Mouse (Mus musculus): ENCODE data around the gene Fyb2. TPM values are rescaled to one million over a fixed set of nuclear protein-coding genes. Genes with fewer than 3 reads are reported as not detected.

The Fyb2 gene
- total and polyA plus RNA-seq, 3 experiments: 0.11 TPM; not detected in 2

- DNase-seq (ENCODE audit: low spot score): no peak
- Histone ChIP-seq H3K36me3 (replicated peaks) (no peaks in the 10 kb centered on the region), H3K27me3 (ENCODE audit: insufficient read depth, low read length) (no peaks in the 10 kb centered on the region), H3K4me1 (ENCODE audit: insufficient read depth, low read depth, low read length) (no peaks in the 10 kb centered on the region), H3K9me3 (replicated peaks) (peaks cover 24% of the 10 kb centered on the region), H3K4me3 (ENCODE audit: low read depth, low read length) (no peak overlapping the region)
- TF ChIP-seq GATA1 (IDR thresholded peaks at IDR 0.05; ENCODE audit: borderline replicate concordance, low read length) (no peak), GATA2 (IDR thresholded peaks at IDR 0.05; ENCODE audit: borderline replicate concordance, low read depth, low read length) (no peak), TAL1 (conservative IDR thresholded peaks at IDR 0.05; ENCODE audit: low read depth, low read length) (no peak), POLR2AphosphoS5 (IDR thresholded peaks at IDR 0.05; ENCODE audit: insufficient replicate concordance, low read depth, low read length) (no peak), CTCF (IDR thresholded peaks at IDR 0.05; ENCODE audit: low read depth, low read length) (no peak)
- no peak for ATAC-seq (ENCODE audit: extremely low read depth, insufficient number of reproducible peaks, low FRiP score, poor library complexity, severe bottlenecking)
These were observed 62.0 kb downstream of the Fyb2 start for GRCm38 (mm10) chr4:104975162-104975830.

GRCm38 (mm10) chr4:104985960-104986632 is 72.8 kb downstream of the Fyb2 start:
- Histone ChIP-seq H3K4me3 (ENCODE audit: low read depth, low read length) (no peak overlapping the region), H3K9me3 (replicated peaks) (peaks cover 30% of the 10 kb centered on the region), H3K4me1 (ENCODE audit: insufficient read depth, low read depth, low read length) (no peaks in the 10 kb centered on the region), H3K27me3 (ENCODE audit: insufficient read depth, low read length) (no peaks in the 10 kb centered on the region), H3K36me3 (replicated peaks) (no peaks in the 10 kb centered on the region)
- no peak for ATAC-seq (ENCODE audit: extremely low read depth, insufficient number of reproducible peaks, low FRiP score, poor library complexity, severe bottlenecking)
- TF ChIP-seq POLR2AphosphoS5 (IDR thresholded peaks at IDR 0.05; ENCODE audit: insufficient replicate concordance, low read depth, low read length) (no peak), CTCF (IDR thresholded peaks at IDR 0.05; ENCODE audit: low read depth, low read length) (no peak), GATA1 (IDR thresholded peaks at IDR 0.05; ENCODE audit: borderline replicate concordance, low read length) (no peak), GATA2 (IDR thresholded peaks at IDR 0.05; ENCODE audit: borderline replicate concordance, low read depth, low read length) (no peak)
- DNase-seq (ENCODE audit: low spot score): no peak

DNA sequence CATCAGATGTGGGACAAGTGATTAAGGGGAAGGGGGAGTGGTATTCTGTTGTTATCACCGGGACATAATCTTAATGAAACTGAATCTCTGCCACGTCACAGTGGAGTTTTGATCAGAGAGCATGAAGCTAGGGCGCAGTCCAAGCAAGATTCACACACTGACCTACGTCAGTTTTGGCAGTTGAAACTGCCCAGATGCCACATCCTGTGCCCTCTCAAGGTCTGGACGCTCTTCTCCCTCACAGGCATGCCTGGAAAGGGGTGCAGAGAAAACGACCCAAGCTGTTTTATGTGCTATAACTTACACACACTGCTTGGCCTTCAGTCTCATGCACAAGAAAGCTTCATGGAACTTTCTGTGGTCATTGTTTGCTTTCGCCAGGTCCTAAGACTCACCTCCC is 74.4 kb downstream of the Fyb2 start:
- DNase-seq (ENCODE audit: low spot score) (no peak), ATAC-seq (ENCODE audit: extremely low read depth, insufficient number of reproducible peaks, low FRiP score, poor library complexity, severe bottlenecking) (no peak)
- no peak overlapping the region for H3K4me3 ChIP-seq (ENCODE audit: low read depth, low read length)
- no peaks in the 10 kb centered on the region for H3K36me3 ChIP-seq (replicated peaks)
- H3K27me3 ChIP-seq (ENCODE audit: insufficient read depth, low read length): no peaks in the 10 kb centered on the region
- H3K9me3 ChIP-seq (replicated peaks): peaks cover 33% of the 10 kb centered on the region
- H3K4me1 ChIP-seq (ENCODE audit: insufficient read depth, low read depth, low read length): no peaks in the 10 kb centered on the region
- TF ChIP-seq GATA1 (IDR thresholded peaks at IDR 0.05; ENCODE audit: borderline replicate concordance, low read length): no peak
- TF ChIP-seq POLR2AphosphoS5 (IDR thresholded peaks at IDR 0.05; ENCODE audit: insufficient replicate concordance, low read depth, low read length): no peak
- TF ChIP-seq GATA2 (IDR thresholded peaks at IDR 0.05; ENCODE audit: borderline replicate concordance, low read depth, low read length): no peak
- no peak for TF ChIP-seq CTCF (IDR thresholded peaks at IDR 0.05; ENCODE audit: low read depth, low read length)
- TF ChIP-seq TAL1 (conservative IDR thresholded peaks at IDR 0.05; ENCODE audit: low read depth, low read length): no peak

DNA sequence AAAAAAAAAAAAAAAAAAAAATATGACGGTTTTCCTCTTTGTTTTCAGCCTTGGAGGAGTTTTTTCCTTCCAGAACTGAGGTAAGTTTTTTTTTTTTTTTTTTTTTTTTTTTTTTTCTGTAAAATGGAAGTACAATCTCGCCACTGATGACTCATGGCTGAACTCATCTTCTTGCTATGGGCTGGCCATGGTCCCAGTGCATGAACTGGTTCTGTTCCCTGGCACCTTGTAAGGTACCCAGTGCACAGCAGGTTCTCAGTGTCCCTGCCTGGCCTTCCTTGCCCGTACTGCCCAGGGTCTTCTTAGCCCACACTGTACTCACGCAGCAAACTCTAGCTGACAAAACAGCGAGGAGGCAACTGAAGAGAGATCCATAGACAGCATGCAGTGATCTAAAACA is 74.8 kb downstream of the Fyb2 start:
- ATAC-seq (ENCODE audit: extremely low read depth, insufficient number of reproducible peaks, low FRiP score, poor library complexity, severe bottlenecking): no peak
- no peak for TF ChIP-seq CTCF (IDR thresholded peaks at IDR 0.05; ENCODE audit: low read depth, low read length)
- TF ChIP-seq TAL1 (conservative IDR thresholded peaks at IDR 0.05; ENCODE audit: low read depth, low read length): no peak
- TF ChIP-seq POLR2AphosphoS5 (IDR thresholded peaks at IDR 0.05; ENCODE audit: insufficient replicate concordance, low read depth, low read length): no peak
- no peak for TF ChIP-seq GATA1 (IDR thresholded peaks at IDR 0.05; ENCODE audit: borderline replicate concordance, low read length)
- TF ChIP-seq GATA2 (IDR thresholded peaks at IDR 0.05; ENCODE audit: borderline replicate concordance, low read depth, low read length): no peak
- peaks cover 35% of the 10 kb centered on the region for H3K9me3 ChIP-seq (replicated peaks)

GRCm38 (mm10) chr4:104988709-104989108 is 75.5 kb downstream of the Fyb2 start:
- Histone ChIP-seq H3K4me3 (ENCODE audit: low read depth, low read length) (no peak overlapping the region), H3K36me3 (replicated peaks) (no peaks in the 10 kb centered on the region), H3K27me3 (ENCODE audit: insufficient read depth, low read length) (no peaks in the 10 kb centered on the region), H3K9me3 (replicated peaks) (peaks cover 38% of the 10 kb centered on the region), H3K4me1 (ENCODE audit: insufficient read depth, low read depth, low read length) (no peaks in the 10 kb centered on the region)
- DNase-seq (ENCODE audit: low spot score): no peak
- TF ChIP-seq CTCF (IDR thresholded peaks at IDR 0.05; ENCODE audit: low read depth, low read length): no peak
- TF ChIP-seq POLR2AphosphoS5 (IDR thresholded peaks at IDR 0.05; ENCODE audit: insufficient replicate concordance, low read depth, low read length): no peak
- TF ChIP-seq GATA1 (IDR thresholded peaks at IDR 0.05; ENCODE audit: borderline replicate concordance, low read length): no peak
- TF ChIP-seq GATA2 (IDR thresholded peaks at IDR 0.05; ENCODE audit: borderline replicate concordance, low read depth, low read length): no peak
- ATAC-seq (ENCODE audit: extremely low read depth, insufficient number of reproducible peaks, low FRiP score, poor library complexity, severe bottlenecking): no peak

More for the DNA sequence above, 74.8 kb downstream of the Fyb2 start:
- Histone ChIP-seq H3K27me3 (ENCODE audit: insufficient read depth, low read length) (no peaks in the 10 kb centered on the region), H3K36me3 (replicated peaks) (no peaks in the 10 kb centered on the region), H3K4me1 (ENCODE audit: insufficient read depth, low read depth, low read length) (no peaks in the 10 kb centered on the region), H3K4me3 (ENCODE audit: low read depth, low read length) (no peak overlapping the region)
- no peak for DNase-seq (ENCODE audit: low spot score)

- Histone ChIP-seq H3K4me3 (ENCODE audit: low read depth, low read length) (no peak overlapping the region), H3K4me1 (ENCODE audit: insufficient read depth, low read depth, low read length) (no peaks in the 10 kb centered on the region), H3K9me3 (replicated peaks) (peaks cover 40% of the 10 kb centered on the region), H3K36me3 (replicated peaks) (no peaks in the 10 kb centered on the region), H3K27me3 (ENCODE audit: insufficient read depth, low read length) (no peaks in the 10 kb centered on the region)
- ATAC-seq (ENCODE audit: extremely low read depth, insufficient number of reproducible peaks, low FRiP score, poor library complexity, severe bottlenecking): no peak
- TF ChIP-seq TAL1 (conservative IDR thresholded peaks at IDR 0.05; ENCODE audit: low read depth, low read length) (no peak), GATA2 (IDR thresholded peaks at IDR 0.05; ENCODE audit: borderline replicate concordance, low read depth, low read length) (no peak), POLR2AphosphoS5 (IDR thresholded peaks at IDR 0.05; ENCODE audit: insufficient replicate concordance, low read depth, low read length) (no peak), CTCF (IDR thresholded peaks at IDR 0.05; ENCODE audit: low read depth, low read length) (no peak), GATA1 (IDR thresholded peaks at IDR 0.05; ENCODE audit: borderline replicate concordance, low read length) (no peak)
- no peak for DNase-seq (ENCODE audit: low spot score)
These were observed 76.8 kb downstream of the Fyb2 start for GRCm38 (mm10) chr4:104990016-104990415.
